Mouse (Mus musculus): ENCODE measurements around the gene Gm17324. TPM values are rescaled to one million over a fixed set of nuclear protein-coding genes. Genes with fewer than 3 reads are reported as not detected.

The Gm17324 gene
- total RNA-seq, 2 experiments from 2014 or later = 0.66 TPM; not detected in 1

DNA sequence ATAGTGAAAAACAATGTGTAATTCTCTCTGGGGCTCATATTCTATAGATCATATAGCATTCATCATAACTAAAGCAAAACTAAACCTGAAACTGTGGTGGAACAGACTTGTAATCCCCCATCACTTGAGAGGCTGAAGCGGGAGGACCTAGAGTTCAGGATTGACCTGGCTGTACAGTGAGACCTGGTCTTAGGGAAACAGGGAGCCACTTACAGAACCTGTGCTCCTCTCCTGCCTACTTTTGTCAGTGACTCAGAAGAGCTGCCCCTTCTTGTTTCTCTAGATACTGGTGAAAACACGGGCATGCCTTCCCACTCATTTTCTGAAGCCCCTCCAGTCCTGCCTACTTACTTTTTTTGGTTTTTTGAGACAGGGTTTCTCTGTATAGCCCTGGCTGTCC lies 25.7 kb upstream of the Gm17324 start:
- intact Hi-C loops (cut with DNase I) = no loop called here
- no peak for DNase-seq

DNA sequence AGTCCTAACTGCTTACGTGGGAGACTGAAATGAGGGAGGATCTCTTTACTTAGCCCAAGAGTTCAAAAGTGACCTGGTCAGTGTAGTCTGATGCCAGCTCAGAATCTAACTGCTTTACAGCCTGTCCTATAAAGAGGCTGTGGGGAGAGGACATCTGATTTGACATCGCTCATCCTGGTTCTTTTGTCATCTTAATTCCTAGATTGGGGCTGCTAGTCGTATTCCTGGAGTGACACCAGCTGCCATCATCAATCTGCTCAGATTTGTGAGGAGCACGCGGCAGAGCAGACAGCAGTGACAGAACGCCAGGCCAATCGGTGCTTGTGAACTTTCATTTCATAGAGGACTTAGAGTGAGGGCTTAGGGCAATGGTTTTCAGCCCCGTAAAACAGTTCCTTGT lies 25.0 kb upstream of the Gm17324 start:
- intact Hi-C loops (cut with DNase I) = no loop called here

DNA sequence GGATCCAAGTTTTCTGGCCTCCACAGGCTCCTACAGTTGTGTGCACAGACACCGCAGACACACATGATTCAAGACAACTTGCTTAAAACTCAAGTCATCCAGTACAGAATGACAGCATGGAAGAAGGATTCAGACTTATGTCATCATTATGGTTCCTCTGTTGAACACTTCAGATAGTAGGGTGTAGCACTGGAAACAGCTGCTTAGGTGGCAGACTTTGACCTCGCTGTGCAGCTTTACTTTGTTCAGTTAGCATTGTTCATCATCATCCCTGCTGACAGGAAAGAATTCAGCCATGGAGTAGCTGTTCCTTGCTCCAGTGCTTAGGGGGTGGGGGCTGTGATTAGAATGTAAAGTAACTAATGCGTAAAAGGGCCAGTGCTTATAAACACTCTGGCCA lies 17.1 kb upstream of the Gm17324 start:
- intact Hi-C loops (cut with DNase I) = no loop called here
- no peak for DNase-seq

More for the DNA sequence above, 25.0 kb upstream of the Gm17324 start:
- DNase-seq = peak; percentile 31

DNA sequence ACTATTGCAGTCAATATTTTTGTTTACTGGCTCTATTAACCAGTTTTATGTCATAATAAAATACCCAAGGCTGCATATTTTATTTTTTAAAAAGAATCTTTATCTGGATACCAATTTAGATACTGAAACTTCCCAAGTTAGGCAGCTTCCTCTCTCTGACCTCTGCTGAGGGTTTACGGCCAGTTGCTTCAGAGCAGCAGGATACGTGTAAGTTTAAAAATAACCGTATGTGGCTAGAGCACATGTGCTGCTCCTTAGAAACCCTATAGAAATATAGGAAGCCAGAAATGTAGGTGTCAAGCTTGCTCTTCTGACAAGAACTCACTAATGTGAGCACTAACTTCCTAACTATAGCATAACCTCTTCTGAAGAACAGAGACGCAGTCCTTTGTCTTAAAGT lies 14.8 kb upstream of the Gm17324 start:
- DNase-seq = no peak
- intact Hi-C loops (cut with DNase I) = no loop called here

DNA sequence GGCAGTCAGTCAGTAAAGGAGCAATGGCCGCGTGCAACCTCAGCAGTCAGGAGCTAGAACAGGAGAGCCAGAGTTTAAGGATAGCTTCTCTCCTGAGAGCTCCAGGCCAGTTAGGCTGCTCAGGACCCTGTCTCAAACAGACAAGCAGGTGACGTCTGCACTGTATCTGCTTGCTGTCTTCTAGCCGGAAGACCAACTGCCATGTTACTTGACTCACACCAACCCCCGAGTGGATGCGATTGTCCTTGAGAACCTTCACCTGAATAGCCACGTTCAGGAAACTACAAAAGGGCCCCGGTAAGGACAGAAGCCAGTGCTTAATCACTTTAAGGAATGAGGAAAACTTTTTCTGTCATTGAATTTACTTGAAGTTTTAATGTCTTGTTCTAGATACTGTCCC lies 8.4 kb upstream of the Gm17324 start:
- intact Hi-C loops (cut with DNase I) = no loop called here
- DNase-seq = no peak

DNA sequence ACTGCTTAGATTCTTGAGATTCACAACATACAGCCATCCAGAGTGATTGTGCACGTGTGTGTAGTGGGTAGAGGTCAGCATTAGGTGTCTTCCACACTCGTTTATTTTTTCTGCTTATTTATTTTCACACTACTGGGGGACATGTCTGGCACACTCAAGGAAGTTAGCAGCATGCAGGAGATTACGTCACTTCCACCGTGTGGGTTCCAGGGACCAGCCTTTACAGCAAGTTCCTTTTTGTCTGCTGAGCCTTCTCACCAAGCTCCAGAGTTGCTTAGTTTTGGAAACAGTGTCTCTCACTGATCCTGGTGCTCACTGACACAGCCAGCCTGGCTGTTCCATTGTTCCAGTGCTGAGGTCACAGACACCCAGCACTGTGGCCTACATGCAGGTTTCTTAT lies 2.8 kb upstream of the Gm17324 start:
- DNase-seq = no peak
- intact Hi-C loops (cut with DNase I) = no loop called here

DNA sequence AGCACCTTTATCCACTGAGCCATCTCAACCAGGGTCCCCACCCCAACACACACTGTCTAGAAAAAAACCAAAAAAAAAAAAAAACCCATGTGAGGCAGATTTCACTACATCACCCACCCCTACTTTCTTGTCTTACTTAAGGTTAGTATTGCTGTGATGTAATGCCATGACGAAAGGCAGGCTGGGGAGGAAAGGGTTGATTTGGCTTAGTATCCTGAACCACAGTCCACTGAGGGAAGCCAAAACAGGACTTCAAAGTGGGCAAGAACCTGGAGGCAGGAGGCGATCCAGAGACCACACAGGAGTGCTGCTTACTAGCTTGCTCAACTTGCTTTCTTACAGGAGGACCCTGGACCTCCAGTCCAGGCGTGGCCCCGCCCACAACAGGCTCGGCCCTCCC lies 1.8 kb upstream of the Gm17324 start:
- DNase-seq = no peak
- intact Hi-C loops (cut with DNase I) = no loop called here

DNA sequence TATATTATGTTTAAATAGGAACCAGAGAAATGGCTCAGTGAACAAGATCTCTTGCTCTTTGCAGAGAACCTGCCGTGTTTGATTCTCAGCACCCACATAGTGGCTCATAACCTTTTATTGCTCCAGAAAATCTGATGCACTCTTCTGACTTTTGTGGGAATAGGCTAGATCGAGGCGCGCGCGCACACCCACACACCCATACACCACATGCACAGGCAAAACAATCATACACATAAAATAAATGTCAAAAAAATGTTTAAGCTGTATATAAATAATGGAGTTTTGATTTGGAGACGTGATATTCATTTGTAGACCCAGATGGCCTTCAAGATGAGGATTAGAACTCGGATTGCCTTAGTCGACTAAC lies 997 bp downstream of the Gm17324 start:
- DNase-seq = no peak
- intact Hi-C loops (cut with DNase I) = no loop called here

DNA sequence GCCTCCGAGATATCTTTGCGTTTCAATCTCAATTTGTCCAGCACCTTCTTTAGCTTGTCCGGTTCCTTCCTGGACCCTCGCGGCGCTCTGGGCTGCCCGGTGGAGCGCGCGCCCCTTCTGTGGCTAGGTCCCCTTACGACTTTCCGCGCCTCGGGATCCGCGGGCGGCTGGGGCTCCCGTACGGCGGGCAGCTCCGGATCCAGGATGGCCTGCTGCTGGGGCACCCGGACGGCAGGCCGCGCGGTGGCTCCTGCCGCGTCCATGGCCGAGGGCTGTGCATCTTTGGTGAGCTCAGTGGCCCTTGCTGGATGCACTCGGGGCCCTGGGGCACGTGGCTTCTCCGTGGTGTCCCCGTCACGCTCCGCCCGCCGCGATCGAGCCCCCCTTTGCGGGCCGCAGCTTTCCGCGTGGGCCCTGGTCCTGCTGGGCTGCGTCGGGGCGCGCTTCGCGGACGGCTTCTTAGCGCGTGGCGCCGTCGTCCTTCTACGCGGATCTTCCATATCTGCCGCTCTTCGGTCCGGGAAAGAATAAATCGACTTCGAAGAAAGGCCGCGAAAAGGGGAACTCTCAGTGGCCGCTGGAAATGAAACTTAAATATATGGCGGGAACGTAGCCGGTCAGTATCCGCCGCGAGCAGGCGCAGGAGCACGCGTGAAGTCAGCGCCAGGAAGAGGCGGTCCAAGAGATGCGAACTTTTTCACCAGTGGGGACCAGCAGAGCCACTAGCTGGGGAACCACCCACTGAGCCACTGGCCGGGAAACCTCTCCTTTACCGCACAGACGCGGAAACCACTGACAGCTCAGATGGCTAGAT lies 5.8 kb downstream of the Gm17324 start, which contains the start of gene Cgas:
Gene Cgas, minus strand, starts transcription at position 659 of the 814 bp plus-strand sequence.
- peak; percentile 8 for DNase-seq
- intact Hi-C loops (cut with DNase I) = no loop called here

DNA sequence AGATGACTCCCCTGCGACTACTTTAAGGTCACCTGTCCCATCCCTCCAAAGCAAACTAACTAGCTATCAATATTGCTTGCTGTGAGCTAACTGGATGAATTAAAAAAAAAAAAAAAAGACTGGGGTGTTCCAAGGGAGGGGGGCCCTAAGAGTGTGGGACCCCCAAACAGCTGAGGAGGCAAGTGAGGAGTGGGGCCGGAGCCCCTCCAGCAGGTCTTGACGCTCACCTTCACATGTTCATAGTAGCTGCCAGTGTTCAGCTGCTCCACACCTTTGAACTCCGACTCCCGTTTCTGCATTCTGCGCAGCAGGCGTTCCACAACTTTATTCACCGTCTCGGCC lies 6.4 kb downstream of the Gm17324 start:
- no peak for DNase-seq
- intact Hi-C loops (cut with DNase I) = no loop called here

DNA sequence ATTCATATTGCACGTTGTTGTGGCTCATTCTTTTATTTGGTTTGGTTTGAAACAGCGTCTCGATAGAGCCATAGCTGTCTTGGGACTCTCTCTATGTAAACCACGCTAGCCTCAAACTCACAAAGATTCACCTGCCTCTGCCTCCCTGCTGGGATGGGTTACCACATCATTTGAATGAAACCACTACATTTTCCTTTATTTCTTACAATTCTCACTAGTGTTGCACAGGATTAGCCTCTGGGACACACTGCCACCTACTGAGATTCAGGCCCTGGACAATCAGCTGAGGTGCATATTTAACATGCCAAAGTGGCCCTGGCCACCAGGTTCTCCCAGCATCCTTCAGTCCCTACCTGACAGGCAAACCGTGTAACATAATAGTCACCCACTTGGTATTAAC lies 9.2 kb downstream of the Gm17324 start:
- no peak for DNase-seq
- intact Hi-C loops (cut with DNase I) = no loop called here

DNA sequence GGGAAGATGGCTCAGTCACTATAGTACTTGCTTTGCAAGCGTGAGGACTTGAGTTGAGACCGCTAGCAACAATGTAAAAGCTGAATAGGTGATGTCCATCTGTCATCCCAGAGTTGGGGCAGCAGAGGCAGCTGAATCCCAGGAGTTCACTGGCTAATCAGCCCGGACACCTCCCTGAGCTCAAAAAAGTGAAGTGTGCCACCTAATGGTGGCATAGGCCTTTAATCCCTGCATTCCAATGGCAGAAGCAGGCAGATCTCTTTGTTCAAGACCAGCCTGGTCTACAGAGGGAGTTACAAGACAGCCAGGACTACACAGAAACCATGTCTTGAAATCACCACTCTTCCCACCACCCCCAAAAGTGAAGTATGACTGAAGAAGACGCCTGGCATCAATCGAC lies 16.1 kb downstream of the Gm17324 start:
- DNase-seq = no peak
- intact Hi-C loops (cut with DNase I) = no loop called here

DNA sequence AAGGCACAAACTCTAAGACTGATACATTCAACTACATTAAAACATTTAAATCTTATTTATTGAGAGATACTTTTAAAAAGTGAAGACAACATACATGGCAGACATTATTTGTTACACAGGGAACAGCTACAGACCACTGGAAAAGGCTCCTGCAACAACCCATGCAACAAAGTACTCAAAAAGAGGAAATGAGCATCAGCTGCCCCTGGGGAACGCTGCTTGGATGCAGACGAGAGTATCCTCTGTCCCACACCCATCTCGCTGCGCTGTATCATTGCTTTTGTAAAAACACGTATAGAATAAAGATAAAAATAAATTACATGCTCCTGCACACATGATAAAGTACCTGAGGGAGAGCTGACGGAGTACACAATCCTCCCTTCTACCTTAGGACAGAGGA lies 18.1 kb downstream of the Gm17324 start:
- intact Hi-C loops (cut with DNase I) = no loop called here
- no peak for DNase-seq

DNA sequence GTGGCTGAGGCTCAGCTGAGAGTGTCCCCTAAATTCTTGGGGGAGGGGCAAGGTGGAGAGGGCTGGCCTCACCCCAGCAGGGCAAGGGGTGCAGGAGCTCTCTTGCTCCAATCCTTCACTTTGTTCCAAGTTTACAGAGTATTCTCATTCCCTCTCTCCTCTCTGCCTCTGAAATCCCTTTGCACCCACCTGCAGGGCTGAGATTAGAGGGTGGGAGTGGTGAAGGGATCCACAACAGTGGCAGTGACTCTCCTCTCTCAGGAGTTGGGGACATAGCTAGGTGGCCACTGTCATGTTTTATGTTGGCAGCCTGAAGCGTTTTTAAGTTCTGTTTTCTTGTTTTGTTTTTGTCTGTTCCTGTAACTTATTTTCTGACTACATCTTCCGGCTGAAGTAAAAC lies 19.0 kb downstream of the Gm17324 start:
- intact Hi-C loops (cut with DNase I) = no loop called here
- no peak for DNase-seq

DNA sequence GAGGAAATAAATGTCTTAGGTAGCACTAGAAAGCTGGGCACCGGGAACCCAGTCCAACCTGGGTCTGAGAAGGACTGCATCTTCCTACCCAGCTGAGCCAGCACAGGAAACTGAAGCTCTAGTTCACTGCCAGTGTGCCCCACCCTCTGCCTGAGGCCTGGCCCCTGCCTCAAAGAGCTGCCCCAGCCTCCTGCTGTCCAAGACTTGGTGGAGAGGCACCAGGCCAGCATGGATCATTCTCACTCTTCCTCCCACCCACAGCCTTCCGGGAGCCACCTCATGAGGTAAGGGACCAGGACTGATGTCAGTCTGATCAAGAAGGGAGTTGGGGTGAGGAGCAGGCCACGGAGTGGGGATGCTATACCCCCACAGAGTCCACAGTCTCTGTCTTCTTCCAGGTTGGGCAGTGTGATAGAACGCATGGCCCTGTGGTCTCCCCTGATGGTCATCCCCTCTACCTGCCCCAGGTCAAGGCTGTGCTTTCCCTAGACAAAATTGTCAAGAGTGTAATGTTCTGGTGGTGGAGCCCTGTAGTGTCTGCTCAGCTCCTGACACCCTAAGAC lies 19.6 kb downstream of the Gm17324 start:
- intact Hi-C loops (cut with DNase I) = no loop called here
- DNase-seq = no peak

DNA sequence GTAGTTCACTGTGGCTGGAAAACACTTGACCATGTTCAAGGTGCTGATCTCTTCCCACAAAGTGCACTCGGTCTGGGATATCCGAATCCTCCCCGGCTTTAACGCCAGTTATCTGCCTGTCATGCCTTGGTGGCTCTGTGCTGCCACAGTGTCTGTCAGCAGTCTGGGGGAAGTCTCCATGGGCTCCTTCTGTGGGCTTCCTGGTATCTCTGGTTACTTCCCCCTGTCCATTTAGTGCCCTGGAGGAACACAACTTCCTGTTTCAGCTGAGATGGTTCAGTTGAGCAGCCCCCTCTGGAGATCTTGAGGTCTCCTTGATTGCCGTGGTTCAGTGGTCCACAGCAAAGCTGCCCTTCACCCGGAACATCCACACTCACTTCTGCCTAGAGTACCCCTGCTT lies 20.4 kb downstream of the Gm17324 start:
- no peak for DNase-seq
- intact Hi-C loops (cut with DNase I) = no loop called here

DNA sequence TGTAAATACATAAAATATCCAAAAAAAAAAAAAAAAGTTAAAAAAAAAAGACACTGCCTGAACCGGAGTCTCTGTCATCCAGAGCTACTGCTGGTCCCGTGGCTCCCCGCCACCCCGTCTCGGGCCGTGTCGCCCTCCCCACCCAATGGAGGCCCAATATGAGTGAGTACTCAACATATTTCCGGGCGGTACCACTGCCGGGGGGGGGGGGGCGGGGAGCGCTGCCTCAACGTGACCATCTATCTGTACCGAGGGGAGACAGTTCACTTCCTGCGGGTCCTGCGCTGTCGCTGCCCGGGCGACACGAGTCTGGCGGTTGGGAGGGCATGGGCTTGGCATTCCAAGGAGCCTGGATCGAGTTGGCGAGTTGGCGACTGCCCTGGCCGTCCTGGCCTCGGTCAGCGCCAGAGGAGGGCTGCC lies 21.2 kb downstream of the Gm17324 start:
- intact Hi-C loops (cut with DNase I) = no loop called here
- peak; percentile 13 for DNase-seq

DNA sequence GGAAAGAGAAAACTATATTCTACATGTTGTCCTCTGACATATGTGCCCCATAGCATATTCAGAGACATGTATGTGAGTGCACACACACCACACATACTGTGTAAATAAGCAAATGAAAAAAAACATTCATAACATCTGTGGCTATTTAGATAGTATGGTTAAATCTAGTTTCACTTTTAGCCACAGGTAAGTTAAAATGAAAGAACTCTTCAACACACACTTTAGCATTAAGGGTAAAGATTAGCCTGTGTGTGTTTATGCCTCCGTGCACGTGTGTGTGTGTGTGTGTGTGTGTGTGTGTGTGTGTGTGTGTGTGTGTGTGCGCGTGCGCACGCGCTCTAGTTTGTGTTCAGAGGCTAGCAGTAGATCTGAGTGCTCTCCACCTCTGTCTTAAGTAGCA lies 47.0 kb downstream of the Gm17324 start:
- DNase-seq = no peak
- intact Hi-C loops (cut with DNase I) = no loop called here

DNA sequence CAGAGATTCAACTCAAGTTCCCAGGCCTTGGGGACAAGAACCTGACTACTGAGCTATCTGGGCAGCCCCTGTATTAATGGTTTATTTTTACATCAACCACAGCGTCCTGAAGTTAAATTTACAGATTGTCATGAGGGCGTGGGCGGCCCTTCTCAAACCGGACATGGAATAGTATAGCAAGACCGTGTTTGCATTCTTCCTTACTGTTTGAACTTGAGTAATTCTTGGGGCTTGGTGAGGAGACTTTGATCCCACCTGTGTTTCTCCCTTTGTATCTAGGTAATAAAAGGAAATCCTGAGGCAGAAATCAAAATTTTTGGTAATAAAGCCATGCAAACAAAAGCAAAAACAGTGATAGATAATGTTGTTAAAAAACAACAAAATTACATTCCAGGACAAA lies 48.0 kb downstream of the Gm17324 start:
- intact Hi-C loops (cut with DNase I) = no loop called here
- no peak for DNase-seq
